Comparison of ENCODE assay signal across 16 mouse cellular contexts in genomic region chr7:126339521-126339971, GRCm38 (mm10). TPM values are rescaled to one million over a fixed set of nuclear protein-coding genes. Genes with fewer than 3 reads are reported as not detected.
A peak's percentile ranks its signal among the peaks of the same experiment; 100 is the strongest.
DNase-seq lines count a peak whose midpoint lies in the region; ATAC-seq and TF ChIP-seq lines count a peak whose summit lies in the region.
"Had no signal": no experiment of that assay in that cellular context is flagged by ENCODE, and none has a peak within 500 bp of the region (broad histone marks: within the 10 kb centered on the region; RNA-seq: fewer than 3 reads in every experiment).

No protein-coding gene starts in this region.

- TF ChIP-seq CTCF in liver, postnatal 0 days (IDR thresholded peaks at IDR 0.05; ENCODE audit: low read depth): no peak

- TF ChIP-seq EP300 in liver, postnatal 0 days (IDR thresholded peaks at IDR 0.05; ENCODE audit: low read depth): no peak

- no peaks in the 10 kb centered on the region for H3K36me3 ChIP-seq in heart, embryonic 13.5 days
- no peaks in the 10 kb centered on the region for H3K36me3 ChIP-seq in liver, postnatal 0 days (replicated peaks; ENCODE audit: insufficient read depth, low read length)
- H3K36me3 ChIP-seq: embryonic facial prominence, embryonic 10.5 days; hindbrain, embryonic 10.5 days; liver, embryonic 13.5 days had no signal

- no peaks in the 10 kb centered on the region for H3K27me3 ChIP-seq in heart, embryonic 13.5 days (replicated peaks)
- H3K27me3 ChIP-seq in liver, postnatal 0 days (ENCODE audit: insufficient read depth, low read length): no peaks in the 10 kb centered on the region

- no peak for ATAC-seq in heart, embryonic 13.5 days (ENCODE audit: extremely low read depth, insufficient number of reproducible peaks, low FRiP score, low TSS enrichment)
- ATAC-seq in liver, postnatal 0 days: no peak
- ATAC-seq: lung, postnatal 0 days had no signal

- DNase-seq in heart, postnatal 36 days: no peak
- peak; percentile 12 for DNase-seq in left cerebral cortex, postnatal 4 days
- no peak for DNase-seq in left cerebral cortex, adult 8-10 months (ENCODE audit: low spot score in 2 of 2)
- peak; percentile 6 for DNase-seq in fibroblast of lung, adult 2 months (ENCODE audit: low read depth)
- DNase-seq in thymus, postnatal 25 days: peak; percentile 70
- no peak for DNase-seq in liver, postnatal 0 days
- DNase-seq in gastrocnemius, adult 18-20 months (ENCODE audit: low spot score): no peak
- DNase-seq: cerebellum, postnatal 25 days; gastrocnemius, postnatal 36 days; liver, embryonic 13.5 days; right cerebral cortex, postnatal 4 days had no signal

- H3K9ac ChIP-seq in heart, embryonic 13.5 days: no peak overlapping the region
- no peak overlapping the region for H3K9ac ChIP-seq in liver, postnatal 0 days (replicated peaks)
- H3K9ac ChIP-seq: liver, embryonic 13.5 days had no signal

- no peaks in the 10 kb centered on the region for H3K9me3 ChIP-seq in heart, embryonic 13.5 days
- H3K9me3 ChIP-seq in liver, postnatal 0 days (ENCODE audit: low read length): no peaks in the 10 kb centered on the region
- H3K9me3 ChIP-seq: embryonic facial prominence, embryonic 10.5 days; hindbrain, embryonic 10.5 days; liver, embryonic 13.5 days had no signal

- intact Hi-C loops in heart, postnatal 36 days (cut with DNase I): no loop called here
- intact Hi-C loops in left cerebral cortex, postnatal 4 days (cut with DNase I): no loop called here

- H3K4me3 ChIP-seq in heart, embryonic 13.5 days: no peak overlapping the region
- no peak overlapping the region for H3K4me3 ChIP-seq in liver, postnatal 0 days (ENCODE audit: low read depth, low read length)
- H3K4me3 ChIP-seq: embryonic facial prominence, embryonic 10.5 days; erythroblast, embryonic 14.5 days; hindbrain, embryonic 10.5 days; liver, embryonic 13.5 days had no signal

- peak overlapping the region; percentile 33; the same call in 1 of the 2 replicates for H3K27ac ChIP-seq in heart, embryonic 13.5 days (replicated peaks)
- H3K27ac ChIP-seq in liver, postnatal 0 days (ENCODE audit: low read depth): no peak overlapping the region
- H3K27ac ChIP-seq: embryonic facial prominence, embryonic 10.5 days; hindbrain, embryonic 10.5 days; liver, embryonic 13.5 days had no signal

- 67% methylated on average over 8 of the region's 8 CpGs for WGBS in heart, embryonic 13.5 days
- WGBS in liver, postnatal 0 days (ENCODE audit: insufficient replicate concordance): 83% methylated on average over 8 of the region's 8 CpGs

- H3K4me2 ChIP-seq in heart, embryonic 13.5 days: no peak overlapping the region
- no peak overlapping the region for H3K4me2 ChIP-seq in liver, postnatal 0 days (ENCODE audit: low read depth, low read length)
- H3K4me2 ChIP-seq: liver, embryonic 13.5 days had no signal

- peaks cover 13% of the 10 kb centered on the region; the same call in 1 of the 2 replicates for H3K4me1 ChIP-seq in heart, embryonic 13.5 days
- no peaks in the 10 kb centered on the region for H3K4me1 ChIP-seq in liver, postnatal 0 days (ENCODE audit: insufficient read depth)
- H3K4me1 ChIP-seq: hindbrain, embryonic 10.5 days had no signal

RNA-seq across cellular contexts. Expression of gene Lat, which starts 29.8 kb away (rescaled TPM):
- polyA plus RNA-seq in heart, embryonic 13.5 days (2015; fragmentation: Nextera tagmentation; extraction: Ambion mirVana): 3.0 and 3.1 TPM in 2 replicates
- under 1 TPM in 1 of 2 experiments, not detected in 1; 0.33 TPM for total RNA-seq in heart, postnatal 36 days (2021)
- 1 to 10 TPM; 1.5 to 2.1 TPM for total RNA-seq in left cerebral cortex, postnatal 4 days (2021)
- total RNA-seq in left cerebral cortex, adult 8-10 months (2022): 1 to 10 TPM in 1 of 4 experiments, under 1 TPM in 3; 0.30 to 1.1 (median 0.84) TPM
- 8.7 and 9.2 TPM in 2 replicates for polyA plus RNA-seq in liver, postnatal 0 days (2015; fragmentation: Nextera tagmentation; extraction: Ambion mirVana)
- under 1 TPM; 0.21 to 0.37 TPM for total RNA-seq in gastrocnemius, adult 18-20 months (2021)

RNA-seq across cellular contexts. Expression of gene Spns1, which starts 37.7 kb away (rescaled TPM):
- polyA plus RNA-seq in heart, embryonic 13.5 days (2015; fragmentation: Nextera tagmentation; extraction: Ambion mirVana): 43.7 and 44.9 TPM in 2 replicates
- total RNA-seq in heart, postnatal 36 days (2021): 10 to 100 TPM; 31.5 to 33.1 TPM
- total RNA-seq in left cerebral cortex, postnatal 4 days (2021): 10 to 100 TPM; 82.4 to 83.9 TPM
- total RNA-seq in left cerebral cortex, adult 8-10 months (2022): 10 to 100 TPM; 69.2 to 85.9 (median 79.1) TPM
- 17.2 and 18.6 TPM in 2 replicates for polyA plus RNA-seq in liver, postnatal 0 days (2015; fragmentation: Nextera tagmentation; extraction: Ambion mirVana)
- 10 to 100 TPM; 21.2 to 23.5 TPM for total RNA-seq in gastrocnemius, adult 18-20 months (2021)

RNA-seq across cellular contexts. Expression of gene Nfatc2ip, which starts 57.0 kb away (rescaled TPM):
- polyA plus RNA-seq in heart, embryonic 13.5 days (2015; fragmentation: Nextera tagmentation; extraction: Ambion mirVana): 1.0 and 1.7 TPM in 2 replicates
- total RNA-seq in heart, postnatal 36 days (2021): 1 to 10 TPM; 3.9 to 4.6 TPM
- 10 to 100 TPM in 1 of 2 experiments, 1 to 10 TPM in 1; 8.4 to 10.4 TPM for total RNA-seq in left cerebral cortex, postnatal 4 days (2021)
- total RNA-seq in left cerebral cortex, adult 8-10 months (2022): 1 to 10 TPM; 4.4 to 6.4 (median 5.3) TPM
- polyA plus RNA-seq in liver, postnatal 0 days (2015; fragmentation: Nextera tagmentation; extraction: Ambion mirVana): 1.4 and 1.5 TPM in 2 replicates
- total RNA-seq in gastrocnemius, adult 18-20 months (2021): 1 to 10 TPM; 3.3 to 3.4 TPM

Comparison
In these comparisons a context has a peak if more than half of its experiments do, and no peak if none do; other contexts are left out.
1. DNase-seq: peak in left cerebral cortex, postnatal 4 days (single experiment), fibroblast of lung, adult 2 months (single experiment) and thymus, postnatal 25 days (single experiment); none in heart, postnatal 36 days (0 of 2), left cerebral cortex, adult 8-10 months (0 of 2), liver, postnatal 0 days (single experiment) and gastrocnemius, adult 18-20 months (single experiment).